Mouse (Mus musculus): ENCODE results near the gene Prcd.

Prcd gene

GRCm38 (mm10) chr11:116693899-116694249 lies 40.5 kb downstream of the Prcd start:
- DNase-seq (ENCODE audit: low read depth) = no peak

DNA sequence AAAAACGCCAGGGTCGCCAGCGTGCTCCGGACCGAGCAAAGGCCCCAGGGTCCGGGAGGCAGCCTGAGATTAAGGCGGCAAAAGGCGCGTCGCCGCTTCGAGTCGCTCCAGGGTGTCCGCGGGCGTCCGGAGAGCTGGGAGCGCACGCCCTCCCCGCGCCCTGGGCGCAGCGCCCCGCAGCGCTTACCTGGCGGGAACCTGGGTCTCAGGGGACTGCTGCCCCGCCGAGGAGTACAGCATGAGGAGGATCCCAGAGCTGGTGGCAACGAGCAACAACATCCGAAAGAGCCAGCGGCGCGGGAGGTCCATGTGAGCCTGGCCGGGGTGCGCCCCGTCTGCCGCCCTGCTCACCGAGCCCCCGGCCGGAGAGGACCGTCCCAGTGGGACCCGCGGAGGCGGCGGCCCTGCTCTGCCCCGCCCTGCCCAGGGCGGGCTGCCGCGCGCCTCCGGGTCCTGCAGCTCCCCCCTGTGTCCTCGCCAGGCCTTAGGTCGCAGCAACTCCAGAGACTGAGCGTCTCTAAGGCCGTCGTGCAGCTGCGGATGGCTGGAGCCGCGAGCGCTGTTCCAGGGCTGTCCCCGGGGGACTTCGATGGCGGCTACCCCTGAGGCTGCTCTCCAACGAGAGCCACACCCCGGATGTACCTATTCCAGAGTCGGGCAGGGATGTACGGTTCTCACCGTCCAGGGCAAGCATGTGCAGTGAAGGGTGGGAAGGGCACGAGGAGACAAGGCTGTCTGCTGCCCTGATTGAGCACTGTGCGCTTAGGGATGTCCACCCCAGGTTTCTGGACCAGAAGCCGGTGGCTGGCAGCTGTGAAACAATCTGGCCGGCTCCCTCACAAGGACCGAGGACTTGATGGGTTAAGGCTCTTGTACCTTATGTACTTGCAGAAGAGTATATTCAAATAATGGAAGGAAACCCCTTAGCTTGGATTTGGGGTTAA lies 41.2 kb downstream of the Prcd start:
- DNase-seq (ENCODE audit: low read depth) = no peak

- DNase-seq (ENCODE audit: low read depth) = no peak
Observed at GRCm38 (mm10) chr11:116695194-116695880, 42.0 kb downstream of the Prcd start.

DNA sequence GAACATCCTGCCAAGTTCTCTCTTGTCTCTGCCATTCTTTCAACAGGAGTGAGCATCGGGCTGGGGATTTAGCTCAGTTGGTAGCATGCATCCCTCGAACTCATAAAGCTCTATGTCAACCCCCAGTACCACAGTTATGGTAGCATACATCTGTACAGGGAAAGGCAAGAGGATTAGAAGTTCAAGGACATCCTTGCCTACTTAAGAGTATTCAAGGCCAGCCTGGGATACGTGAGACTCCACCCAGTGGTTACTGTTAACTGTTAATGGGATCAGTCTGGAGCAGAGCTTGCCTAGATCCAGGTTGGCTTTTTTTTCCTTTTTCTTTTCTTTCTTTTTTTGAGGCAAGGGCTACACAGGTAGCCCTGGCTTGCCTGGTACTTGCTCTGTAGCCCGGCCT lies 43.1 kb downstream of the Prcd start:
- no peak for DNase-seq (ENCODE audit: low read depth)

GRCm38 (mm10) chr11:116697521-116697920 lies 44.2 kb downstream of the Prcd start:
- DNase-seq (ENCODE audit: low read depth) = no peak

- DNase-seq (ENCODE audit: low read depth) = peak; percentile 44
Observed at GRCm38 (mm10) chr11:116701377-116701841, 48.1 kb downstream of the Prcd start.

DNA sequence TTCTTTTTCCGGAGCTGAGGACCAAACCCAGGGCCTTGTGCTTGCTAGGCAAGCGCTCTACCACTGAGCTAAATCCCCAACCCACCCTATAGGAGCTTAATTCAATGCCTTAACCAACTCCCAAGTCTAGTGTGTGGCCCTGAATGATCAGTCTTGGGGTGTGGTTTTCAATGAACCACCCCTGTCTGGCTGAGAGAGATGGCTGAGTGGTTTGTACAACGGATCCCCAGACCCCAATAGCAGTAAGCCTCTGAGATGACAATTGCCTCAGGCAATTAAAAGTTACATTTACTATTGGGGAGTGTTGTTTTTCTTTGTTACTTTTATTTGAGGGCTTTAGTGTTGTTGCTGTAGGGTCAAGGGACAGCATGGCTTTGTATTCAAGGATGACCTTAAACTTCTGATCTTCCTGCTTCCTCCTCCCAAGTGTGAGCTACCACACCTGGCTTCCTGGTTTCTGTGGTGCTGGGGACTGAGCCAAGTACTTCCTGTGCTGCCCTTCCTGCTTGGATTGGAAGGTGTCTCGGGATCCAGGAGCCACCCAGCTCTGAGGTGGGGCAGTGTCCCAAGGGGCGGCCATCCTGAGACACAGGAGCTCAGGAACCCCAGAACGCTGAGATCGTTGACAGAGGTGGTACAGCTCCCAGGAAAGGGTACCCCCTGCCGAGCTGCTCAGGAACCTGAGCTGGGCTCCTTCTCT lies 51.2 kb downstream of the Prcd start:
- no peak for DNase-seq (ENCODE audit: low read depth)

DNA sequence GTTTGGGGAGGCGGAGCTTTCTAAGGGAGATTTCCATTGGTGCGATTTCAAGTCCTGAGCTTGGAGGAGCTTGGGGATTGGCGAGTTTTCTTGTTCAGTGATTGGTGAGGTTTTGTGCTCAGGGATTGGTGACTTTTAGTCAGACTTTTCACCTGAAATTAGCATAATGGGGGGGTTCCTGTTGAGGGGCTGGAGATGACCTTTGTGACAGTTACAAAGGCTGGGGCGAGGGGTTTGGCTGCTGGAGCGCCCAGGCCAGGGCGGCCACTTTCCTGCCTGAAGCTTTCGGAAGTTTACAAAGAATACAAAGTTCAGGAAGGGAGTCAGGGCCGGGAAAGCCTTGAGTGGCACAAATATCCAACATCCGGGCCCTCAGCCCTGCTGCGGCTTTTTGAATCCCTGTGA lies 51.9 kb downstream of the Prcd start:
- DNase-seq (ENCODE audit: low read depth) = no peak

- DNase-seq (ENCODE audit: low read depth) = no peak
Observed at GRCm38 (mm10) chr11:116706363-116706762, 53.0 kb downstream of the Prcd start.

GRCm38 (mm10) chr11:116710171-116710570 lies 56.8 kb downstream of the Prcd start:
- DNase-seq (ENCODE audit: low read depth) = no peak

DNA sequence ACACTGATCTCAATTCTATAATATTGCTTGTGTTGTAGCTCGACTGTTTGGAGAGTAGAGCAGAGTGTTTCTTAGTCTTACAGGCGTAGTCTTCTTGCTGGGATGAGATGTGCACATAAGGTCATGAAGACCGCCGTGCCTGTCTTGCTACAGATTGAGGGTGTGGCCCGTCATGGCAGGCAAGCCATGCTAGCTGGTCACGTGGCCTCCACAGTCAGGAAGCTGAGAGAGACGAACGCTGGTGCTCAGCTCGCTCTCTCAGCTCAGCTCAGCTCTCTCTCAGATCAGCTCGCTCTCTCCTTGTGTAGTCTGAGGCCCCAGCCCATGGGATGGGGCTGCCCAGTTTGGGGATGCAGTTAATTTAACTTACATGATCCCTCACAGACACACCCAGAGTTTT lies 57.5 kb downstream of the Prcd start:
- no peak for DNase-seq (ENCODE audit: low read depth)

DNA sequence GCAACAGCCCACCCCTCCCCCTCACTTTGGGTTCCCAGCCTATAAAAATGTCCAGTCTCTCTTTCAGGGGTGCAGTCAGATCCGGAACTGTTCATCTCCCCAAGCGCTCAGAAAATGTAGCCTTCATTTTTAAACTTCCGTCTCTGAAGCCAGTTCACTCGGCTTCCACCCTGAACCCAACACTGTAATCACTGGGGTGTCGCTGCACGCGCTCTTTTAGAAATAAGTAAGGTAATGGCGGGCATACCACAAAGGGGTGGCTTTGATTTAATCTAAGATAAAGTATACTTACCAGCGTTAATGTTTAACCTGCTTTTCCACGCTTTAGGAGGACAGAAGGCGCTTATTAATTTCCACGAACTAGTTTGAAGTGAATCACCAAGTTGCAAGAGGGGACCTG lies 60.7 kb downstream of the Prcd start:
- no peak for DNase-seq (ENCODE audit: low read depth)

All from 416B (cell line).